Mouse (Mus musculus) adipocyte (in vitro differentiated cells): Measurements from ENCODE around the gene Dnhd1.
"Not testable (repeated sequence)": the region's sequence is repeated elsewhere in the genome, so short reads cannot be mapped to it uniquely, and the experiment has no call there.

Experiments
- DNase-seq: peaks from one replicate; pipeline ENCODE4 v3.0.0-alpha.2; 2016; ENCODE audit warnings: low spot score

Dnhd1 gene

DNA sequence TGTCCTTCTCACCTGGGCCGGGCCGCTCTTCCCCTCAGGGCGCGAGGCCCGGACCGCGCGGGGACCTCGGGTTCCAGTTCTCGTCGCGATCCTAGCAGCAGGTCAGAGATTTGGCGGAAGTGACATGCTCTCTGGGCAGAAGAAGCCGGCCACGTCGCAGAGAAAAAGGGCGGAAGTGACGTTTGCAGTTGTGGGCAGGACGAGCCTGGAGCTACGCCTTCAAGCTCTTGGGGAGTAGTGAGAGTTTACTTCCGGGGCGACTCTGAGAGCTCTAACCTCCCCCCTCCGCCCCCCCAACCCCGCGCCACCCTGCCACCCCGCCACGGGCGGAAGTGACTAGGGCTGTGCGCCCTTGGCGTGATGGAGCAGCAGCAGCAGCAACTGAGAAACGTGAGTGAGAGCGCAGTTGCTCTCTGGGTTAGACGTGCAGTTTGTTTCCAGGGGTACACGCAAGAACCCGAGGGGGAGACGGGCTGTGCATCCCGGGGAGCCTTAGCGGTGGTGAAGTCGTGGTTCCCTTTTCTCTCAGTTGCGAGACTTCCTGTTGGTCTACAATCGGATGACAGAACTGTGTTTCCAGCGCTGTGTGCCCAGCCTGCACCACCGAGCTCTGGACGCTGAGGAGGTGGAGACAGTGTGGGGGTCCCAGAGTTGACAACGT, 10.3 kb upstream of the Dnhd1 start, which contains the start of the genes Arfip2 and Gm45799:
Gene Arfip2 (minus strand): TSS at position 184 of the 661 bp plus-strand sequence.
Gene Gm45799 (plus strand): TSS at position 320 of the 661 bp plus-strand sequence.
- peak; percentile 98 for DNase-seq

DNA sequence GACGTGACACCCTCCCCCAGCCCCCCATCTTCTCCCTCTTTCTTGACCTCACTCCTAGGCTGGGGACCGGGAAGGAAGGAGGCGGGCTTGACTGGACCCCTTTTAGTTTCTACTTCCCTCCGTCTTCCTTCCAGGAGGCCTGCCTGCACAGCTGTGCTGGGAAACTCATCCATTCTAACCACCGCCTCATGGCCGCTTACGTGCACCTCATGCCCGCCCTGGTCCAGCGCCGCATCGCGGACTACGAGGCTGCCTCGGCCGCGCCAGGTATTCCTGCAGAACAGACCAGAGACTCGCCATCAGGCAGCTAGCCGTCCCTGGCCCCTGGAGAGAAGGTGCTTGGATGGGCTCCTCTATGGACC, 9.8 kb upstream of the Dnhd1 start:
- no peak for DNase-seq

DNA sequence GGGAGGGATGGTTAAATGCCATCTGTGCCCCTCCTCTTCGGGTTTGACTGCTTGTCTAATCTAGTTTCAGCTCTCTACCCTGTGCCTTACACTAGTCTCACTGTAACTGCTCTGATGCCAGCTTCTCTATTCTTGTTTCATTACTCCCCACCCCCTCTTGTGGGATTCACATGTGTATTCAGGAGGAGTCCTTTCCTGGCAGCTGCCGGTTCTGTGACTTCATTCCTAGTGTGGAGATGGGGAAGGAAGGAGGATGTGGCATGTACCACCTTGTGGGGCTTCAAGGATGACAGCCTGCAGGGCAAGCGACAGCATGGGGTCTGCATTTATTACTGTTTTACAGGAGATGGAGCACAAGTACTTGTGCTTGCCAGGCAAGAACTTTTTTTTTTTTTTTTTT, 8.7 kb upstream of the Dnhd1 start:
- DNase-seq: no peak

DNA sequence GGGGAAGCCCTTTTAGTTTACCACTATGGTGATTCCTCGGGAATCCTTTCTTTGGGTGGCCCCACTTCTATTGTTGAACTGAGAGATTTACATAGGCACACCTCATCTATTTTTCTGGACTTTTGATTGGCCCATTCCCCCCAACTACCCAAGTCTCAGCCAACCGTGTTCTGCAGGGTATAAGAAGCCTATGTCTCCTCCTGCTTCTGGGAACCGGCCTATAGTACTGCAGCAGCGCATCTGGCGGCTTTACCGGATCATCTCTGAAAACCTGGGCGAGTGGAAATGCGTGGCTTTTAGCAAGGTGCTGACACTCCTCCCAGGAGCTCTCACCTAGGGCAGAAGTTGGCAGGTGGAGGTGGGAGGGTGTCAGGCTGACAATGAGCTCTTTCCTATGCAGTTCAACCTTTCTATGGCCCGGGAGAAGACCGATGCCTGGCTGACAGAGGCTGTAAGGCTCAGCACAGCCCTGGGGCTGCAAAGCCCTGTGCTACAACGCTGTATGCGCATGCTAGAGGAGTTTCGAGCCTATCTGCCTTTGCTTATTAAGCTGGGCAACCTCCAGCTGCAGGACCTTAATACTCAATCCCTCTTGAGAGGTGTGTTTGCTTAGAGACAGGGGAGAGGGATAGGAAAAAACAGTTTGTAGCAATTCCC, 35.0 kb downstream of the Dnhd1 start:
- DNase-seq: no peak

DNA sequence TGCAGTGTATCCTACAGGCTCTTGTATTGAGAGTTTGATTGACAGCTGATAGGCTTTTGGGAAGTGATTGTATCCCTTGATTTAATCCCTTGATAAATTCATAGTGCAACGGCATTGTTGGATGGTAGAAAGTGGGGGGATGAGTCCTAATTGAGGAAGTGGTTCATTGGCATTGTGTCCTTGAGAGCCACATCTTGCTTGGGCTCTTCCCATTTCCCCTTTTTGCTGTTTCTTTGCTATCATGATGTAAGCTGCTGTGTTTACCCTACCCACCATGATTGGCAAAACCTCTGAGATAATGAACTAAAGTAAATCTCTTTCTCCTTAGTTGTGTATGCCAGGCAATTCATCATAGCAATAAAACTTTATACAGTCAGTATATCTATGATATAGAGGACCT, 40.2 kb downstream of the Dnhd1 start:
- DNase-seq: no peak

DNA sequence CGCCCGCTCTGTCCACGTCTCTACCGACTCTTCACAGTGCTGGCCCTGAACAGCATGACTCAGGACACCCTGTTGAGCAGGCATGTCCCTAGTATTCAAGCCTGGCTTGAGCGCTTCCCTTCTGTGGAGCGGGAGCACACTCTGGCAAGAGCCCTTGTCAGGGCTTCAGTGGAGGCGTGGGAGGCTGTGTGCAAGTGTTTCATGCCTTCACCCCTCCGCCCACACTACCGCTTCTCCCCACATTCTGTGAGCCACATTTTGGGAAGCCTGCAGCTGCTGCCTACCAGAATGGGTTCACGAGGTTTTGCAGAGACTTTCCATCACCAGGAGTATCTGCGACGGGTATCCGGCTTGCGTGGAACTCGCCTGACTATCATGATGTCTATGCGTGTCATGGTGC, 52.6 kb downstream of the Dnhd1 start:
- DNase-seq: no peak

DNA sequence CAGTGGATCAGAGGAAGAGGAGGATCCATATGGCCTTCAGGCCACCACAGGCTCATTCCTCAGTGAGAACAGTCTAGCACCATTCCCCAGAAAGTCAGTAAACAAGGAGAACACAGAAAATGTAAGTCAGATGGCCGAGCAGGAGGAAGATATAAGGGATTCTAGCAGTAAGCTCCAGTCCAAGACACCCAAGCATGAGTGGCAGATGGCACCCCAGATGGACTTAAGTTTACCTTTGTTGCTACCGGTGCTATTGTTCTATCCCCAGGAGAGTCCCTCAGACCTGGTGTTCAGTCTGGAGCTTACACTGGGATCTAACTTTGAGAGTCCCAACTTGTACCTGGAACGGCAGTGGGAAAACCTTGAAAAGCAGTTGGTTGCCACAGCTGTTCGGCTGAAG, 53.2 kb downstream of the Dnhd1 start:
- no peak for DNase-seq

DNA sequence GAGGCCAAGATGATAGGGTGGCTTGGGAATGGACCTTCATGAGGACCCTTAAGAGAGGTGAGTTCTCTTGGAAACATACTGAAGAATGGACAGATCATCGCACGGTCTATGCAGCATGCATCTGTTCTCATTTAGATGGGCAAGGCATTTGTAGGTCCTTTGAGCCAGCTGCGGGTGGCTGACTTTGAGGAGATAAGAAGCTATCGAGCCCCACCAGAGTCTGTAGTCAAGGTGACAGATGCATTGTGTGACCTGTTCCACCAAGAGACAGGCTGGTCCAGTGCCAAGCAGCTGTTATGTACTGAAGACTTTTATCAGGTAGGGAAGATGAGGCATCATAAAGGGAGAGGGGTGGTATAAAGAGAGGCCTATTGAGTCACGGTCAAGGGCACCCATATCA, 58.1 kb downstream of the Dnhd1 start:
- DNase-seq: no peak

DNA sequence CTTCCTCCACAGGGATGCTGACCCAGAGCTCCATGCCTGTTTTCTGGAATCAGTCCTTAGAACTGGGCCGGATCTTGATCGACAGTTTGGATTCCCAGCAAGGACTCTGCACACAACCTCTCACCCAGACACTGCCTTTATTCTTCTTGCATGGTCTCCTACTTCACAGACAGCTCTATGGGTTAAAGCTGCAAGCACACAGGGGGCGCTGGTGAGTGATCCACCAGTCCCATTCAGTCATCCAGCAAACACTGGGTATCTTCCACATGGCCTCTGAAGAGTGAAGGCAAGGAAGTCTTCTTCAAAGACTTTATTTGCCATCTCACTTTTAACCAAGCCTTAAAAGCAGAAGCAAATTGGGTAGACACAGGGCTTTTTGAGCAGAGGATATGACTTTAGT, 64.7 kb downstream of the Dnhd1 start:
- DNase-seq: no peak

DNA sequence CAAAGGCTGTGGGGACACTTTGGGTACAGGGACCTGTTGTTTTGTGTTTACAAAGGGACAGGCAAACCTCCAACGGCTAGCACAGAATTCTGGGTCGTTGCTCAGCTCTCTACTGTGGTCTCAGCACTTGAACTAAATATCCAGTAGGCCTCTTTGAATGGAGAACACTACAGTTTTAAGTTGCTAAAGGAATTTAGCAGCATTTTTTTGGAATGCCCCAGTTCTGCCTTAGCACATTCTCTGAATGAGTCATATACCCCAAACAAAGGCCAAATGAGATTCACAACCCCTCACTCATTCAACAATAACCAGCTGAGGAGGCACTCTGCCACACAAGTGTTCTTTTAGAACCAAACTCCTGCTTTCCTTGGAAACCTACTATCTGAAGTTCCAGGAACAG, 71.3 kb downstream of the Dnhd1 start:
- no peak for DNase-seq

DNA sequence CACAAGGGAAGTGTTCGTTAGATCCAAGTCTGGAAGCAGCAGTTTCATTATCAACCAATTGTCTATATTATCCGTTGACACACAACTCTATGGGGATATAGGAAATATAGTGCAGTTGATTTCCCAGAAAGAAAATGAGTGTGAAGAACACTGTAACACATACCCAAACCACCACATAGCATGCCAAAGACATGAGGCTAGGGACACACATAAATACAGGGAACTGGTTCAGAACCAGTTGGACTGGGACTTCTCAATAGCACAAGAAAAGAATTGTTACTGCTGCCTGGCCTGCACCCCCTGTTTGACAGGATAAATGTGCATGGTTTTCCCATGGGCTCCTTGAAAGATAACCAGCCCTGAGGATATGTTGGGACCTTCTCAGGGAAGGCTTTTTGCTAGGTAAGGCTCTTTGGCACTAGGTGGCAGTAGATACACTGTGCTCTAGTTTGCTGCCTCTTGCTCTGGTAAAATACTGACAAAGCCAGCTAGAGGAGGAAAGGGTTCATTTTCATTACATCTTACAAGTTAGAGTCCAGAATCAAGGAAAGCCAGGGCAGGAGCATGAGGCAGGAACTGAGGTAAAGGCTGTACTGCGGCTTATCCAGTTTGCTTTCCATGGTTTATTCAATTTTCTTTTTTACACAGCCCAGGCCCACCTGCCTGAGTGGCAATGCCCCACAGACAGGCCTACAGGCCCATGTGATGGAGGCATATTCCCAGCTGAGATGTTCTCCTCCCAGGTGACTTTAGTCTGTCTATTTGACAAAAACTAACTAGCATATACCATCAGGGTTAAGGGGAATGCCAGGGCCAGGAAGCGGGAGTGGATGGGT, 75.7 kb downstream of the Dnhd1 start:
- peak; percentile 70 for DNase-seq

DNA sequence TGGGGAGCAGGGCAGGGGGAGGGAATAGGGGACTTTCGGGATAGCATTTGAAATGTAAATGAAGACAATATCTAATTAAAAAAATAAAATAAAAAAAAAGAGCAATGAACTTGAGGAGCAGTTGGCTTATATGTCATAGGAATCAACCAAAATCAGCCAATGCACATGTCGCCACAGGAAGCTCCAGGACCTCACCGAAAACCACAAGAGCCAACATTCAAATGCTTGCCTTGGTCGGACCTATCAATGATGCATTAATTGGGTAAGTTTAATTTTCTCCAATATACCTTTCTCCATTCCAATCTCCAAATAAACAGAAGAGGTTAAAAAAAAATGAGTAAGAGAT, 76.3 kb downstream of the Dnhd1 start:
- no peak for DNase-seq

DNA sequence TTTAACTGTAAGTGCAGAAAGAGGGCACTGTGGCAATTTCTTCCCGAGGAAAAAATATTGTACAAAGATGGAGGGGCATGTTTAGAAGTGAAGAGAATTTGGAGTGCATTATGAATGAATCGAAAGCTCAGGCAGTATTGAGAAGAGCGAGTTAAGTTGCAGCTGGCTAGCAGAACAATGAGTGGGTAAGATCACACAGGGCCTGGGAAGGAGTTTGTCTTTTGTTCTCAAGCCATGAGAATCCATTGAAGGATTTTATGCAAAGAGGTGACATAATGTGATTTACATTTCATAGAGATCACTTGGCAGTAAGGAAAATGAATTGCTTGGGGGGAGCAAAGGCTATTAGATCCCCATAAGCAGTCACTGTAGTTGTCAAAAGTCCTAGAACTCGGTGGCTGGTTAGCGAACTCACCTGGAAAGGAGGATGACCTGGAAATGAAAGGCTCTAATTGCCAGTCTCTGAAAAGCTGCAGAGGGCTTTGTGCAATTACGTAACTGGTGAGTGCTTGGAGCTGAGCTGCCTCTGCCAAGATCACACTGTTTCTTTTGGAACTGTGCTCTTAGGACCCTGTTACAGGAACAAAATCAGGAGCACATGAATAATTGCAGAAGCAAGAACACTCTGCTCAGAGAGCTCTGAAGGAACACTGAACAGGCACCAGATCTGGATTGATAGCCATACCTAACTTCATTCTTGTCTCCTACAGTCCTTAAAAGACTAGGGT, 78.2 kb downstream of the Dnhd1 start:
- DNase-seq: peak; percentile 41

DNA sequence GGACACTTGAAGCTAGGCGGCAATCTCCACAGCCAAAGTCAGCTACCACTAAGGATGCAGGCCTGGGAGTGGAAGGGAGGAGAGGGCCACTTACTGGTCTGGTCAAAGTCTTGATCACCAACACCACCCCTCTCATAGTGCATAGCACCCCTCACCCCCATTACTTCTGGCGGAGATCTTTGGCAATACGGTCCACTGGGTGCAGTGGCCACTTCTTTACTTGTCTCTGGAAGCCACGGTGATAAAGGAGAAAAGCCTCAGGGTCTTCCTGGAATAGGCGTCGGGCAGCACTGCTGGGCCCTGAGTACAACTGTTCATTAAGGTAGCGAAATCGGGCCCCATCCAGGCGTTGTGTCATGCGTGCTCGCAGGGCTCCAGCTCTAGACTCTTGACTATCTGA, 83.2 kb downstream of the Dnhd1 start:
- no peak for DNase-seq

DNA sequence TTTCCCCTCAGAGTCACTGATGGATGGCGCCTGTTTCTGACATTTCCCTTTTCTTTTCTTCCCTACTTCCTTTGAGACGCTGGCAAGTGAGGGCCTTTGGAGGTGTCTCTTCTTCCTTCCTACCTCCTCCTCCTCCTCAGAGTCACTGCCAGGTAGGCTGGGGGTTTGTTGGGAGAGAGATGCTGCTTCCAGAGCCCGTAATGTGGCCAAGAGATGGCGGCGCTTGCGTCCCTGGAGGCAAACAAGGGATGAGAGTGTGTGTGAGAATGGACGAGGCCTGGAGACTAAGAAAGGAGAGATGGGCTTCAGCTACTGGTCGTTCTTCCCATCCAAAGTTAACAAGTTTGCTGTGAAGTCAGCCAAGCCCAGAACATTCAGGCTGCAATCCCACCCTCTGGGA, 84.2 kb downstream of the Dnhd1 start:
- DNase-seq: no peak

DNA sequence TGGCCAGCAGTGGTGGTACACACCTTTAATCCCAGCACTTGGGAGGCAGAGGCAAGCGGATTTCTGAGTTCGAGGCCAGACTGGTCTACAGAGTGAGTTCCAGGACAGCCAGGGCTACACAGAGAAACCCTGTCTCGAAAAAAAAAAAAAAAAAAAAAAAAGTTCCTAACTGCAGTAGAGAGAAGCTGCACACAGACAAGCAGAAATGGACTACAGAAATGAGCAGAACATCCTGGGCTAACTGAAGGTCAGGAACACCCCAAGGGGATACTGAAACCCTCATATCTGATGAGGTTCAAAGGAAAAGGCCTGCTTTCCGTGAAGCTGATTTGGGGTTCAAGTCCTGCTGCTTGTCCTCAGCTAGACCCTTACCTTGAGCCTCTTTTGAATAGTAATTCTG, 84.8 kb downstream of the Dnhd1 start:
- not testable (repeated sequence) for DNase-seq

DNA sequence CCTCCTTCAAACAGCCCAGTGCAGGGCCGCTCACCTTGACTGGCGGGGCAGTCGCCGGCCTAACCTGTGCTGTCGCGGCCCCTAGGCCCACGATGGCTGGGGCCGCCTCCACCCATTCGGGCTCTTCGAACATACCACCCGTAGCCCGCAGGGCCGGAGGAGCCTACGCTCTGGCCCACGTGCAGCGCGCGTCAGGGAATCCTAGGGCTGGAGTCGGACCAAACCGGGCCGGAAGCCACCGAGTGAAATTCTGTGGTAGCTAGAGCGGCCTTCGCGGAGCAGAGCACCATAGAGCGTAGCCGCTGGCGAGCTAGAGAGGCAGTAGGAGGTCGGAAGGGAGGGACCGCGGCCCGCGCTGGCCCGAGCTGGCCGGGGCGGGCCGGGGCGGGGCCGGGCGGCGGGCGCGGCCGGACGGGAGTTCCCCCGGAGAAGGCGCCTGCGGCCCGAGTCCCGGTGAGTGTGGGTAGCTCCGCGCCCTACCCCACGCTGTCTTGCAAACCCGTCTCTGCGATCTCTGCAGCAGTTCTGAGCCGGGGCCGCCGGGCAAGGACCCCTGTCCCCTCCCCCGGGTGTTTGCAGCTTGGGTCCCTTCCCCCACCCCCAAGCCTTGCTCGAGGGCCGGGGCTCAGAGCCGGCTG, 85.8 kb downstream of the Dnhd1 start, which contains the start of gene Ilk:
Gene Ilk (plus strand): TSS at position 329 of the 638 bp plus-strand sequence.
- peak; percentile 90 for DNase-seq

DNA sequence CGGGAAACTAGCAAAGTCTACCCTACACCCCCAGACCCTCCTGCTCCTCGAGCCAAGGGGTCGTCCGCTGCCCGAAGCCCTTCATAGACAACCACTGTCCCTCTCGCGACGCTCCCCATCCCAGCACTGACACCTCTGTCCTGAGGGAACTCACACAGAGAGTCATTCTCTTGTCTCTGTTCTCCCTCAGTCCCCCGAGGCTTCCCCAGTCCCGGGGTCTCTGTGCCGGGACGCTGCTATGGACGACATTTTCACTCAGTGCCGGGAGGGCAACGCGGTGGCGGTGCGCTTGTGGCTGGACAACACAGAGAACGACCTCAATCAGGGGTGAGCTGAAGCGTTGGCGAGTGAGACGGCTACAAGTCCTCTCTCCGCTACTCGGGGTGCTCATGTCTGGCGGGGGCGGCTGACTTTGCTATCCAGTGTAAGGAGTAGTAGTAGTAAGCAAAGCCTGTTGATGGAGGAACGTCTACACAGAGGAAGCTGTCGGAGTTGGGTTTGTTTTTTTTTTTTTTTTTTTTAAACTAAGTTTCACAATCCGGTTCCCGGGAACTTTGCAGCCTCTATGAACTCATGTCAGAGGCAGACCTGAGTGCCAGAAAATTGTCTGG, 86.4 kb downstream of the Dnhd1 start, which contains the start of gene Rrp8:
Gene Rrp8 (minus strand): TSS at position 475 of the 611 bp plus-strand sequence.
- peak; percentile 69 for DNase-seq

DNA sequence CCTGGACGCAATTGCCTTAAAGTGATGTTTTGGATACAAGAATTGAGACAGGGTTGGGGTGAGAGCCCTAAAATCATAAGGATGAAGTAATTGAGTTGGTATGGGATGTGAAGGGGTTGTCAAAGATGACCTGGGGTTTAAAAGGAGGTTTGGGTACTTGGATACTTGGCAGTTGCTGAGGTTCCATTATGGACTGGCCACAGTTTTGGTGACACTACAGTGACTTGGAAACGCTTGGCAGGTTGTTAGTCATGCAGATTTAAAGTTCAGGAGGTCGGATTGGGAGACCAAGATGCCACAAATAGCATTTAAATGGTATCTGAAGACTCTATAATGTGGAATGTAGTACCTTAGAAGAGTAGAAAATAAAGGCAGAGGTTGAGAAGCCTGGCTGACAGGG, 87.0 kb downstream of the Dnhd1 start:
- no peak for DNase-seq

DNA sequence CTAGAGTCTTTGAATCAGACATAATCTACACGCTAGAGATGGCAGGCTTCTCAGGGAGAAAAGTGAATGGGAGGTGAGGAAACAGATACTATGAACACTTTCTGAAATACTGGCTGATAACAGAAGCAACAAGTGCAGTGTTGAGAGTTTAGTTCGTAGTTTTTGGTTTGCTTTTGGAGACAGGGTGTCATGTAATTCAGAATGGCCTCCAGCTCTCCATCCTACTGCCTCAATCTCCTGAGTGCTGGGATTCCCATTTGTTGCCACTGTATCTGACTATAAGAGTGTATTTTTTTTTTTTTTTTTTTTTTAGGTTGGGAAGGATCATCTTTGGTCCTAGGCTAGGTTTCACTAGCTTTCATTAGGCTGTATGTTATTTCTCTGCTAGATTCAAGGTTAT, 87.7 kb downstream of the Dnhd1 start:
- DNase-seq: no peak

DNA sequence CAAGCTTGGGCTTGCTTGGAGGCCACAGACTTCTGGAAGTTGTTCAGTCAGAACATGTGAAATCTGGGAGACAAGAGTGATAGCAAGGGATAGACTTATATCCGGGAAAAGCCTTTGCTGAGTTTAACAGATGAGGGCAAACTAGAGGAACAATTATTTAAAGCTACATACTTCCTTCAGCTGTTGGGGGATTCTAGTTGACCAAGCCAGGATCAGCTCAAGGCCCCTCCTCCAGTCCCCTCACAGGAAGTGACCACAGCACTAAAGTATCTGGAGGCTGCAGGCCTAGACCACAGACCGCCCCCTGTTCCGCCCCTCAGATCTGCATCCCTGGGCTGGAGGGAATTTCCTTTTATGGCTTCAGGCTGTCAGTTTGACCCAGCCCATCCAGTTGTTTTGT, 88.3 kb downstream of the Dnhd1 start:
- peak; percentile 31 for DNase-seq
